Mouse (Mus musculus) layer of hippocampus, adult 8-10 months (tissue): ENCODE measurements around the gene Galr2. TPM values are rescaled to one million over a fixed set of nuclear protein-coding genes. Genes with fewer than 3 reads are reported as not detected.
A peak's percentile ranks its signal among the peaks of the same experiment; 100 is the strongest.

ENCODE experiments used
- DNase-seq, 2 experiments: peaks; one replicate each; pipeline ENCODE4 v3.0.0; 2022; ENCODE audit warnings: low spot score in 2 of 2
- total RNA-seq, 4 experiments: library from RNA; stranded (reverse); gene quantifications; 2 replicates each; pipeline ENCODE4 v1.2.4; 2022

Gene Galr2
- total RNA-seq, 4 experiments from 2014 or later, result not detected

GRCm38 (mm10) chr11:116306126-116306982 lies 25.6 kb downstream of the Galr2 start:
- peak; percentile 81 to 83 for DNase-seq

- DNase-seq, result no peak
Observed at GRCm38 (mm10) chr11:116307019-116307725, 26.4 kb downstream of the Galr2 start, which contains the start of gene Exoc7. Exoc7 (minus strand) TSS chr11:116307233.

GRCm38 (mm10) chr11:116307762-116308531 lies 27.2 kb downstream of the Galr2 start:
- no peak for DNase-seq

- no peak for DNase-seq
Observed at GRCm38 (mm10) chr11:116309601-116310000, 28.9 kb downstream of the Galr2 start.

- DNase-seq, result no peak
Observed at GRCm38 (mm10) chr11:116311169-116311568, 30.4 kb downstream of the Galr2 start.

- no peak for DNase-seq
Observed at GRCm38 (mm10) chr11:116312359-116312758, 31.6 kb downstream of the Galr2 start.

- peak; percentile 55 to 81 for DNase-seq
Observed at GRCm38 (mm10) chr11:116318719-116319659, 38.2 kb downstream of the Galr2 start.

- DNase-seq, result no peak
Observed at GRCm38 (mm10) chr11:116326963-116327603, 46.3 kb downstream of the Galr2 start.

GRCm38 (mm10) chr11:116329314-116330210 lies 48.8 kb downstream of the Galr2 start:
- DNase-seq, result no peak

GRCm38 (mm10) chr11:116330211-116330518 lies 49.4 kb downstream of the Galr2 start:
- peak in 1 of 2 experiments; percentile 56 for DNase-seq

- DNase-seq, result peak in 1 of 2 experiments; percentile 57
Observed at GRCm38 (mm10) chr11:116332232-116332982, 51.7 kb downstream of the Galr2 start.

GRCm38 (mm10) chr11:116332983-116333270 lies 52.2 kb downstream of the Galr2 start:
- DNase-seq, result no peak

Other genes starting within 250 kb of the Galr2 start
- gene Unc13d, start 203.0 kb upstream of the Galr2 start, total RNA-seq, result 1 to 10 TPM; 1.5 to 3.6 (median 2.3) TPM
- 100 to 1,000 TPM; 387 to 440 (median 429) TPM for gene Wbp2, start 193.9 kb upstream of the Galr2 start, total RNA-seq
- 10 to 100 TPM in 1 of 4 experiments, 1 to 10 TPM in 3; 5.0 to 13.0 (median 8.2) TPM for gene Trim47, start 153.7 kb upstream of the Galr2 start, total RNA-seq
- gene Trim65, start 149.8 kb upstream of the Galr2 start, total RNA-seq, result 1 to 10 TPM; 7.2 to 10.0 (median 7.9) TPM
- gene Mrpl38, start 142.1 kb upstream of the Galr2 start, total RNA-seq, result 10 to 100 TPM; 56.1 to 66.6 (median 62.8) TPM
- 100 to 1,000 TPM in 1 of 4 experiments, 10 to 100 TPM in 3; 73.7 to 111 (median 92.3) TPM for gene Fbf1, start 112.8 kb upstream of the Galr2 start, total RNA-seq
- 10 to 100 TPM; 29.4 to 43.7 (median 38.7) TPM for gene Ten1, start 82.1 kb upstream of the Galr2 start, total RNA-seq
- 100 to 1,000 TPM; 124 to 134 (median 130) TPM for gene Acox1, start 81.9 kb upstream of the Galr2 start, total RNA-seq
- gene Evpl, start 42.9 kb upstream of the Galr2 start, total RNA-seq, result 1 to 10 TPM in 2 of 4 experiments, under 1 TPM in 2; 0.85 to 1.4 (median 1.1) TPM
- 10 to 100 TPM; 61.1 to 71.3 (median 66.1) TPM for gene Srp68, start 6.7 kb upstream of the Galr2 start, total RNA-seq
- gene Exoc7, start 26.3 kb downstream of the Galr2 start, total RNA-seq, result 100 to 1,000 TPM in 1 of 4 experiments, 10 to 100 TPM in 3; 82.4 to 103 (median 88.9) TPM
- 1 to 10 TPM; 4.5 to 7.4 (median 6.2) TPM for gene Foxj1, start 54.5 kb downstream of the Galr2 start, total RNA-seq
- gene Rnf157, start 132.1 kb downstream of the Galr2 start, total RNA-seq, result 100 to 1,000 TPM; 220 to 248 (median 241) TPM
- 10 to 100 TPM; 28.6 to 30.4 (median 29.5) TPM for gene Ubald2, start 153.2 kb downstream of the Galr2 start, total RNA-seq
- under 1 TPM in 1 of 4 experiments, not detected in 3; 0.14 TPM for gene Qrich2, start 185.3 kb downstream of the Galr2 start, total RNA-seq
- 100 to 1,000 TPM in 1 of 4 experiments, 10 to 100 TPM in 3; 83.2 to 104 (median 89.6) TPM for gene Prpsap1, start 213.3 kb downstream of the Galr2 start, total RNA-seq
- gene Sphk1, start 250.0 kb downstream of the Galr2 start, total RNA-seq, result 1 to 10 TPM; 2.8 to 3.6 (median 2.9) TPM